Mouse (Mus musculus) kidney, embryonic 16.5 days (tissue): ENCODE measurements around the gene Cdh13. TPM values are rescaled to one million over a fixed set of nuclear protein-coding genes. Genes with fewer than 3 reads are reported as not detected.
A peak's percentile ranks its signal among the peaks of the same experiment; 100 is the strongest.

Experiments
- ATAC-seq: fragments of 200-750 bp; cut with Nextera tagmentation; 2 replicates; pipeline ENCODE4 v1.8.0; 2017; ENCODE audit warnings: moderate TSS enrichment; ENCODE audit not compliant: low FRiP score, low TSS enrichment
- H3K27ac ChIP-seq: fragments of 300-500 bp; sonication (generic); 2 replicates; pipeline ENCODE4 v1.5.1; 2014; ENCODE audit warnings: low read length
- H3K27me3 ChIP-seq: fragments of 300-500 bp; sonication (generic); 2 replicates; pipeline ENCODE4 v1.6.1; 2014; ENCODE audit warnings: low read length, control low read depth, mixed read lengths; ENCODE audit not compliant: insufficient read depth
- H3K36me3 ChIP-seq: fragments of 300-500 bp; sonication (generic); 2 replicates; pipeline ENCODE4 v1.6.1; 2014; ENCODE audit warnings: low read length, control low read depth, mixed read lengths; ENCODE audit not compliant: insufficient read depth
- H3K4me1 ChIP-seq: fragments of 300-500 bp; sonication (generic); 2 replicates; pipeline ENCODE4 v1.6.1; 2014; ENCODE audit warnings: low read length, control low read depth, mixed read lengths; ENCODE audit not compliant: insufficient read depth
- H3K4me2 ChIP-seq: fragments of 300-500 bp; sonication (generic); replicated peaks from 2 replicates; pipeline ENCODE4 v1.6.1; 2014; ENCODE audit warnings: low read depth, low read length
- H3K4me3 ChIP-seq: fragments of 300-500 bp; sonication (generic); 2 replicates; pipeline ENCODE4 v1.5.1; 2014; ENCODE audit warnings: mild to moderate bottlenecking, low read length
- H3K9ac ChIP-seq: fragments of 300-500 bp; sonication (generic); replicated peaks from 2 replicates; pipeline ENCODE4 v1.6.1; 2014; ENCODE audit warnings: low read length
- H3K9me3 ChIP-seq: fragments of 300-500 bp; sonication (generic); 2 replicates; pipeline ENCODE4 v1.6.1; 2016; ENCODE audit warnings: low read length, control low read depth
- WGBS: fragments of 180-500 bp; shearing (Covaris S2); extraction: QIAGEN DNeasy Blood & Tissue Kit; methylation state at CpG from one replicate; pipeline ENCODE4 v1.1.7; 2014; 5-methylcytosine and 5-hydroxymethylcytosine counted together
- polyA plus RNA-seq: library from polyadenylated mRNA; unstranded; fragments of >200 nt; fragmentation: Nextera tagmentation; extraction: Ambion mirVana; gene quantifications from 2 replicates; pipeline ENCODE4 v1.2.1, GENCODE M21; 2015

Cdh13 gene
- 2.0 and 2.1 TPM in 2 replicates for polyA plus RNA-seq

GRCm38 (mm10) chr8:118283600-118284111 is at the start of gene Cdh13:
Gene Cdh13 (plus strand): TSS chr8:118283733.
- no peak for ATAC-seq
- Histone ChIP-seq H3K27me3 (peaks cover 32% of the 10 kb centered on the region), H3K9ac (peak within 1 kb of the TSS; percentile 62), H3K4me1 (peaks cover 15% of the 10 kb centered on the region; the same call in 1 of the 2 replicates), H3K36me3 (no peaks in the 10 kb centered on the region), H3K4me3 (peak within 1 kb of the TSS; percentile 50), H3K4me2 (peak within 1 kb of the TSS; percentile 79), H3K27ac (no peak within 1 kb of the TSS), H3K9me3 (no peaks in the 10 kb centered on the region)
- WGBS: under 1% methylated on average over 31 of the region's 33 CpGs

GRCm38 (mm10) chr8:118235626-118236025 is 47.9 kb upstream of the Cdh13 start:
- Histone ChIP-seq H3K27me3 (no peaks in the 10 kb centered on the region), H3K4me3 (no peak overlapping the region), H3K4me2 (no peak overlapping the region), H3K9ac (no peak overlapping the region), H3K4me1 (no peaks in the 10 kb centered on the region), H3K27ac (no peak overlapping the region), H3K9me3 (no peaks in the 10 kb centered on the region), H3K36me3 (no peaks in the 10 kb centered on the region)
- no peak for ATAC-seq
- 70% methylated on average over 7 of the region's 7 CpGs for WGBS

- H3K27me3 ChIP-seq: no peaks in the 10 kb centered on the region
- no peak for ATAC-seq
- WGBS: 66% methylated on average over 11 of the region's 11 CpGs
These were observed 46.3 kb upstream of the Cdh13 start for GRCm38 (mm10) chr8:118237150-118237620.

GRCm38 (mm10) chr8:118238156-118238555 is 45.4 kb upstream of the Cdh13 start:
- Histone ChIP-seq H3K36me3 (no peaks in the 10 kb centered on the region), H3K27me3 (no peaks in the 10 kb centered on the region), H3K4me3 (no peak overlapping the region), H3K4me1 (no peaks in the 10 kb centered on the region), H3K9ac (no peak overlapping the region), H3K4me2 (no peak overlapping the region), H3K27ac (no peak overlapping the region), H3K9me3 (no peaks in the 10 kb centered on the region)
- ATAC-seq: no peak
- 58% methylated on average over 5 of the region's 5 CpGs for WGBS

More at GRCm38 (mm10) chr8:118237150-118237620, 46.3 kb upstream of the Cdh13 start:
- H3K9ac ChIP-seq: no peak overlapping the region
- H3K4me2 ChIP-seq: no peak overlapping the region
- H3K9me3 ChIP-seq: no peaks in the 10 kb centered on the region
- H3K4me3 ChIP-seq: no peak overlapping the region
- no peak overlapping the region for H3K27ac ChIP-seq
- H3K4me1 ChIP-seq: no peaks in the 10 kb centered on the region
- no peaks in the 10 kb centered on the region for H3K36me3 ChIP-seq

GRCm38 (mm10) chr8:118239186-118239585 is 44.3 kb upstream of the Cdh13 start:
- no peak overlapping the region for H3K4me2 ChIP-seq
- no peak overlapping the region for H3K4me3 ChIP-seq
- 67% methylated on average over 1 of the region's 1 CpGs for WGBS
- no peaks in the 10 kb centered on the region for H3K9me3 ChIP-seq
- H3K4me1 ChIP-seq: no peaks in the 10 kb centered on the region
- no peak overlapping the region for H3K9ac ChIP-seq
- H3K36me3 ChIP-seq: no peaks in the 10 kb centered on the region
- no peak for ATAC-seq
- no peak overlapping the region for H3K27ac ChIP-seq
- no peaks in the 10 kb centered on the region for H3K27me3 ChIP-seq

GRCm38 (mm10) chr8:118249319-118249718 is 34.2 kb upstream of the Cdh13 start:
- Histone ChIP-seq H3K4me3 (no peak overlapping the region), H3K9me3 (peaks cover 6% of the 10 kb centered on the region; the same call in 1 of the 2 replicates), H3K27ac (no peak overlapping the region), H3K9ac (no peak overlapping the region), H3K27me3 (no peaks in the 10 kb centered on the region), H3K36me3 (no peaks in the 10 kb centered on the region), H3K4me1 (no peaks in the 10 kb centered on the region), H3K4me2 (no peak overlapping the region)
- ATAC-seq: no peak
- 84% methylated on average over 5 of the region's 5 CpGs for WGBS

GRCm38 (mm10) chr8:118249923-118250322 is 33.6 kb upstream of the Cdh13 start:
- H3K9ac ChIP-seq: no peak overlapping the region
- WGBS: 84% methylated on average over 7 of the region's 7 CpGs
- H3K9me3 ChIP-seq: peaks cover 6% of the 10 kb centered on the region; the same call in 1 of the 2 replicates
- no peak overlapping the region for H3K4me3 ChIP-seq
- no peaks in the 10 kb centered on the region for H3K36me3 ChIP-seq
- no peaks in the 10 kb centered on the region for H3K27me3 ChIP-seq
- ATAC-seq: no peak
- no peak overlapping the region for H3K4me2 ChIP-seq
- no peaks in the 10 kb centered on the region for H3K4me1 ChIP-seq
- H3K27ac ChIP-seq: no peak overlapping the region

- H3K27me3 ChIP-seq: no peaks in the 10 kb centered on the region
- no peak for ATAC-seq
- no peak overlapping the region for H3K4me3 ChIP-seq
- no peaks in the 10 kb centered on the region for H3K9me3 ChIP-seq
- no peaks in the 10 kb centered on the region for H3K36me3 ChIP-seq
- 74% methylated on average over 4 of the region's 4 CpGs for WGBS
- H3K4me1 ChIP-seq: no peaks in the 10 kb centered on the region
- H3K27ac ChIP-seq: no peak overlapping the region
- H3K4me2 ChIP-seq: no peak overlapping the region
- no peak overlapping the region for H3K9ac ChIP-seq
These were observed 20.4 kb upstream of the Cdh13 start for GRCm38 (mm10) chr8:118263117-118263516.

GRCm38 (mm10) chr8:118270751-118271402 is 12.7 kb upstream of the Cdh13 start:
- H3K9ac ChIP-seq: no peak overlapping the region
- H3K4me3 ChIP-seq: no peak overlapping the region
- H3K27ac ChIP-seq: no peak overlapping the region
- no peak overlapping the region for H3K4me2 ChIP-seq
- no peaks in the 10 kb centered on the region for H3K27me3 ChIP-seq
- H3K4me1 ChIP-seq: 0 out of 2 replicates have a peak, but pooled peaks cover 3% of the 10 kb centered on the region
- WGBS: 34% methylated on average over 7 of the region's 7 CpGs
- H3K36me3 ChIP-seq: no peaks in the 10 kb centered on the region
- H3K9me3 ChIP-seq: no peaks in the 10 kb centered on the region
- peak; percentile 64; the same call in 1 of the 2 replicates for ATAC-seq

- no peak for ATAC-seq
- H3K36me3 ChIP-seq: no peaks in the 10 kb centered on the region
- no peak overlapping the region for H3K27ac ChIP-seq
- no peaks in the 10 kb centered on the region for H3K27me3 ChIP-seq
- no peak overlapping the region for H3K4me2 ChIP-seq
- H3K4me3 ChIP-seq: no peak overlapping the region
- WGBS: 90% methylated on average over 1 of the region's 1 CpGs
- H3K9me3 ChIP-seq: no peaks in the 10 kb centered on the region
- 0 out of 2 replicates have a peak, but pooled peaks cover 3% of the 10 kb centered on the region for H3K4me1 ChIP-seq
- no peak overlapping the region for H3K9ac ChIP-seq
These were observed 11.0 kb upstream of the Cdh13 start for GRCm38 (mm10) chr8:118272493-118272892.
